Mouse (Mus musculus) mouse embryonic stem cell (cell line): ENCODE measurements around the gene BC049352.

Experiments
- in situ Hi-C, 2 experiments: fragments of 300-500 bp; cut with MboI; formaldehyde crosslinking; loops; 1 replicate in 1 of 2; 3 replicates in 1 of 2; pipeline ENCODE4 v1.14.3; 2019 to 2020; ENCODE audit warnings: low sequenced_read_pairs in 2 of 2, low pct_unique_long_range_greater_than_20kb in 1 of 2, mixed read lengths in 1 of 2; ENCODE audit not compliant: unreplicated experiment in 1 of 2

BC049352 gene

DNA sequence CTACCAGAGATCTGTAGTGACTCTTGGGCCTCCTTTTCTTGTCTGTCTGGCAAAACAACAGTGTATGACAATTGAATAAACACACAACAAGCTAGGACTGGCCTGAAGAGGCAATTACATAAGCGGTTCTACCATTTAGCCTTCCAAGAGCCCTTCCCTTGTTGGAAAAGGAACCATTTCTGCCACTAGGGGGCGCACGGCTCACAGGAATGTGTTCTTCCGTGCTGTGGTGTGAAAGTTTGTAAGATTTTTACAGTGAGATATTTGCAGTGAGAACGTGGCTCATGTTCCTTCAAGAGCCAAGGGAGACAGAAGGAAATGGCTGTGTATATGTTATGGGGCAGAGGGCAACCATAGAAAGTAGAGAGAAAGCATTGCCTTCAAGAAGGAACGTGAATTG is 39.8 kb downstream of the BC049352 start:
- in situ Hi-C loops, result loop anchor here in 1 of 2 experiments (5.0 kb wide), 1 partner anchor 196 kb away; no protein-coding TSS in a partner anchor

DNA sequence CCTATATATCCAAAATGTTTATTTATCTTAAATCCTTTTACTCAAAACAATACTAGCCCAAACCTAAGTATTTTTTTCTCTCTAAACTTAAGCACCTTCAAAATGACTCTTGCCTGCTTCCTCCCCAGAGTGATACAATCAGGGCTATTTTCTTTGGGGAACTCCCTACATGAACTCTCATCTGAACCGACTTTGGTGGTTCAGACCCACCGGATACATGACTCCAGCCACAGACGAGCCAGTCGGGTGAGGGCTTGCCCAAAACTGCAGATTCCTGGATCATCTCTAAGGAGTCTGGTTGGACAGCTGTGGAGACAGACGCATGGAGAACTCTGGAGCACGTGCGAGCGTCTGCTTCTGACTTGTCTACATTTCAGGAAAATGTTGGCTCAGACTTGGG is 47.6 kb downstream of the BC049352 start:
- in situ Hi-C loops, result no loop called here

DNA sequence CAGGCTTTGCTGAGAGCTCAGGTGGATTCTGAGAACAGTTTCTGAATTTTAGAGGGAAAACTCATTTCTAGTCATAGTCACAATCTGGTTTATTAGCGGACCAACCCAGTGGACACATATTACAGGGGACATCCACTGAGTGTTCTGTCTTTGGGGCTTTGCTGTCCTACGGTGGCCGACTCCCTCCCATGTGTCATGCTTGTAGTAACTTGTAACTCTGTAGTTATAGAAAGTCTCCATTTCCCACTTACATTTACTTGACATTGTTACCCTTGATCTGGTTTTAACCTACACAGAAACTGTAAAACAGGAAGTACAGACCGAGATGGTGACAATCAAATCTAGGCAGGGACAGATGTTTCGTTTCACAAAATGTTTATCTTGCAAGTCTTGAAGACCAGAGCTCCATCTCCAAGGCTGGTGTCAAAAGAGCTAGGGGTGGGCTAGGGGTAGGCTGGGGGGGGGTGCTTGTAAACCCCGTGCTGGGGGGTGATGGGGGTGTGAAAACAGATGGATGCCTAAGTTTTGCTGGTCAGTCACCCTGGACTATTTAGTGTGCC is 53.9 kb downstream of the BC049352 start:
- in situ Hi-C loops, result no loop called here

DNA sequence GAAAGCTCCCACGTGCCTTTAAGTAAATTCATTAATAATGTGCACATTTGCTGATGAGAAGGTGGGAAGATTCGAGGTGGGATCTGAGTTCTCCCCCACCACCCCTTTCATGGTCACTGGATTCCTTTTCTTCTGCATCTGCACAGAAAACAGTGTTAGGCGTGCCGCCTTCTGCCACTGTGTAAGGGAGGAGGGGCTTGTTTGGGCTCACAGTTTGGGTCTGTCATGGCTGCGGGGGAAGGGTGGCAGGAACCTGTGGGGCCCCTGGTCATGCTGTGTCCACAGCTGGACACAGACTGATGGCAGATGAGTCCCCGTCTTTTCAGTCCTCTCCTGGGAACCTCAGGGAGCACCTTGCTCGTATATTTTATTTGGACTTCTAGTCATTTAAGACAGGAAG is 54.9 kb downstream of the BC049352 start:
- in situ Hi-C loops, result no loop called here

- in situ Hi-C loops, result no loop called here
Observed at GRCm38 (mm10) chr9:45241397-45241796, 59.6 kb downstream of the BC049352 start.

- in situ Hi-C loops, result no loop called here
Observed at GRCm38 (mm10) chr9:45245432-45245831, 63.6 kb downstream of the BC049352 start.

- in situ Hi-C loops, result no loop called here
Observed at GRCm38 (mm10) chr9:45246060-45246459, 64.3 kb downstream of the BC049352 start.

- in situ Hi-C loops, result no loop called here
Observed at GRCm38 (mm10) chr9:45247536-45247935, 65.7 kb downstream of the BC049352 start.

DNA sequence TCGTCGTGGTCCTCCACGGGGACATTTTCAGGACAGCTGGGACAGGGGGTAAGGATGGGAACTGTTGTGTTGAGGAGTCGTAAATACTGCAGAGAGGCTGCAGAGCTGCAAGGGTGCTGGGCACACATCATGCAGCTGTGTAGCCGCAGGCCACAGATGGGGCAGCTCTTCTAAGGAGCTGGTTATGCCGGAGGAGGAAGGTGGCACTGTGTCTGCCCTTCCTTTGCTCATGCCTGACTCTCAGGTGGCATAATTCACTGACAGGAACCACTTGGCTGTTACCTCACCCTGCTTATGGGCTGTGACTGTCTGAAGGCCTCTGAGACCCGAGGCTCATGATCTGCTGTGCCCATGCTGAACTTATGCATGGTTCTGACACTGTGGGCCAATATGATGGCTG is 68.5 kb downstream of the BC049352 start:
- in situ Hi-C loops, result no loop called here

- in situ Hi-C loops, result no loop called here
Observed at GRCm38 (mm10) chr9:45251281-45251680, 69.5 kb downstream of the BC049352 start.

- in situ Hi-C loops, result no loop called here
Observed at GRCm38 (mm10) chr9:45251990-45252389, 70.2 kb downstream of the BC049352 start.

DNA sequence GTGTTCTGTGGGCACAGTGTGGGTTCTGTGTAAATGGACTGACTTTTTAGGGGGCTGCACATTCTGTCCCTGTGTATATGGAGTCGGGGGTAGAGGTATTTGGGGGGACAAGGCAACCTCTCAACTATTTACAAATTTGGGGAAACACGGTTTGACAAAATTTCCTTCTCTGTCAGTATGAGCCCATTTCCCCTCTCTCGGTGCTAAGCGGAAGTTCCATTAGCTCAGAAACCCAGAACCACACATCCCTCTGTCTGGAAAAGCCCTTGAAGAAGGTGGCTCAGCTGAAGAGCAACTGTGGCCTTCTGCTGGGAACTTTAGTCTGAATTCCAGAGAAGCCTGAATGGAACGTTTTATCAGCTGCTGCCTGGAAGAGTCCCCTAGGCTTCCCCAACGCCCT is 70.6 kb downstream of the BC049352 start:
- in situ Hi-C loops, result no loop called here

GRCm38 (mm10) chr9:45254021-45254420 is 72.2 kb downstream of the BC049352 start:
- in situ Hi-C loops, result no loop called here

- in situ Hi-C loops, result no loop called here
Observed at GRCm38 (mm10) chr9:45254605-45255004, 72.8 kb downstream of the BC049352 start.

GRCm38 (mm10) chr9:45255431-45255830 is 73.6 kb downstream of the BC049352 start:
- in situ Hi-C loops, result no loop called here

DNA sequence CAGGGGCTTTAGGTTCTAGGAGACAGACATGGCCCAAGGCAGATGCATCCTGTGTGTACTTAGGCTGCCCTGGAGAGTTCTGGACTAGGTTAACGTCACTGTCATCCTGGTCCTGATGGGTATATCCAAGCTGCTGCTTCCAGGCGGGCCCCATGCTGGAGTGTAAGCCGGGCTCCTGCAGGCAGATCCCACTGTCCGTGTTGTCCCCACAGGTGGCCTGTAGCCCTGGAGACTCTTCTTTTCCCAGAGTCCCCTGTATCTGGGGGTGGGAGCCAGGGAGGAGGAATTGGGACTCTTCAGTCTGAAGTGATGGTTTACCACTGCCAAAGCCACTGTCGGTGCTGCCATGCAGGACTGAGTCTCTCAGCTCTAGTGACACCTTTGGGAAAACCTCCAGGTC is 74.2 kb downstream of the BC049352 start:
- in situ Hi-C loops, result no loop called here

- in situ Hi-C loops, result no loop called here
Observed at GRCm38 (mm10) chr9:45259065-45259464, 77.3 kb downstream of the BC049352 start.

DNA sequence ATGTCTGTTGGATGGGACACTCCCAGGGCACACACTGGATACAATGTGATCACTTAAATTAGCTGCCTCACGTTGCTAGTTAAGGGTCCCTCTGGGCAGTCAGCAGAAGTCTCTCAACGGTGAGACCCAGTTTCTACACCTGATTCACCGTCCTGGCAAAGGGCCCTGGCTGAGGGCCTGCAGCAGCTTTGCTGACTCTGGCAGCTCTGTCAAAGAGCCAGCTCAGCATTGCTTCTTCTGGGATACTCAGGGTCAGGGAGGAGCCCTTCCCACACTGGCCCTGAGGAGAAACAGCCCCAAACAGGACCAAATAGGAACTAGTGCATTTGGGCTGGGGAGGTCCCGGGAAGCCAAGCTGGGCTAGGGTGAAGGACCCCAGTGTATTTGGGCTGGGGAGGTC is 79.7 kb downstream of the BC049352 start:
- in situ Hi-C loops, result no loop called here

DNA sequence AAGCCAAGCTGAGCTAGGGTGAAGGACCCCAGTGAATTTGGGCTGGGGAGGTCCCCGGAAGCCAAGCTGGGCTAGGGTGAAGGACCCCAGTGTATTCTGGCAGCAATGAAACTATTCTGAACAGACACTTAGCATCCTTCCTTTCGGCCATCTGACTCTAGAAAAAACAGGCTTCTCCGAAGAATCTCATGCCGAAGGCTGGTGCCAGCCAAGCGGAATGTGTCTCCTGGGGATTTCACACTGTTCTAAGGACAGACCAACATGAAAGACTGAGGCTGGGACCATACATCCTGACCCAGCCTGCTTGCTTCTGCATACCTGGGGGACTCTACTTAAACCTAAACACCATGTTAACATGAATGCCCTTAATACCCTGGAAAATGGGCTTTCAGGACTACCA is 80.1 kb downstream of the BC049352 start:
- in situ Hi-C loops, result no loop called here

DNA sequence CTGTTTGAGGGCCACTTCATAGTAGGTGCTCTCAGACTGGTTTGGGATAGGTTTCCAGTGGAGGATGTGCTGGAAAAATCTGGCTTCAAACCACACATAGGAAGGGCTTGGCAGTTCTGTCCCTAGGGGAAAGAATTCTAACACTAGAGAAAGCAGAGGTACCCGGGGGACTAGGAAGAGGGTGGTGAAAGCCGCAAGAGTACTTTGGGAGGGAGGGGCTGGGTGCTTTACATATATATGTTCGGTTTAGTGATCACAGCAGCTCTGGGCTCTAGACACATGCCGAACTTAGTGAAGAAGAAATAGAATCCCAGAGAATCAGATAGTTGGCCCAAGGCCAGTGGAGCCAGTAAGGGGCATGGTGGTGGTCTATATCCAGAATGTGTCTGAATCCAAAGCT is 85.3 kb downstream of the BC049352 start:
- in situ Hi-C loops, result no loop called here

DNA sequence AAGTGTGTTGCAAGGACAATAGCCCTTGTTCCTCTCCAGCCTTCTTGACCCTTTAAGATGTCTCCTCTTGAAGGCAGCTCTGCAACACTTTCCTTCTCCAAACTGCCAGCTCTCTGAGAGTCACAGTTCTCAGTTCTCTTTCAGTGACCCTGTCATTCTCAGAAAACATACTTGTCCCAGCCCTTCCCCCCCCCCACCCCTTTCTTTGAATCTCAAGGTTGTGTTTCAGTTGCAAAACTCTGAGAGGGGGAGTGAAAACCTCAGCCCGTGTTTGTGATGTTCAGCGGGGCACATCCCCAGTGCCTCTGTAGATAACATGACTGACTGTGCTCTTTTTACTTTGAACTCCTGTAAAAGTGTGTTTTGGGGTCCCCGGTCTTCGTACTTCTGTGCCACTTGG is 86.3 kb downstream of the BC049352 start:
- in situ Hi-C loops, result no loop called here
